Mouse (Mus musculus) heart, embryonic 16.5 days (tissue): ENCODE measurements around the gene Chpf2. TPM values are rescaled to one million over a fixed set of nuclear protein-coding genes. Genes with fewer than 3 reads are reported as not detected.

Source experiments
- ATAC-seq: fragments of 200-750 bp; cut with Nextera tagmentation; replicated peaks from 2 replicates; pipeline ENCODE4 v1.8.0; 2017; ENCODE audit warnings: moderate number of reproducible peaks; ENCODE audit not compliant: insufficient read depth, low FRiP score; ENCODE audit errors: extremely low read depth
- H3K27ac ChIP-seq: fragments of 300-500 bp; sonication (generic); 2 replicates; pipeline ENCODE4 v1.5.1; 2014; ENCODE audit warnings: mild to moderate bottlenecking, low read length, control low read depth, moderate library complexity
- H3K27me3 ChIP-seq: fragments of 300-500 bp; sonication (generic); 2 replicates; pipeline ENCODE4 v1.6.1; 2014; ENCODE audit warnings: low read length, mixed read lengths; ENCODE audit not compliant: control insufficient read depth, insufficient read depth
- H3K36me3 ChIP-seq: fragments of 300-500 bp; sonication (generic); 2 replicates; pipeline ENCODE4 v1.6.1; 2014; ENCODE audit not compliant: control insufficient read depth, insufficient read depth
- H3K4me1 ChIP-seq: fragments of 300-500 bp; sonication (generic); 2 replicates; pipeline ENCODE4 v1.6.1; 2014; ENCODE audit warnings: low read length, mixed read lengths; ENCODE audit not compliant: control insufficient read depth, insufficient read depth
- H3K4me2 ChIP-seq: fragments of 300-500 bp; sonication (generic); 2 replicates; pipeline ENCODE4 v1.6.1; 2014; ENCODE audit warnings: low read depth, mild to moderate bottlenecking, control low read depth, low read length
- H3K4me3 ChIP-seq: fragments of 300-500 bp; sonication (generic); 2 replicates; pipeline ENCODE4 v1.5.1; 2014; ENCODE audit warnings: mild to moderate bottlenecking, control low read depth, low read length
- H3K9ac ChIP-seq: fragments of 300-500 bp; sonication (generic); 2 replicates; pipeline ENCODE4 v1.6.1; 2014; ENCODE audit warnings: low read length, control low read depth
- H3K9me3 ChIP-seq: fragments of 300-500 bp; sonication (generic); replicated peaks from 2 replicates; pipeline ENCODE4 v1.6.1; 2016; ENCODE audit warnings: low read length; ENCODE audit not compliant: control insufficient read depth
- WGBS: fragments of 180-500 bp; shearing (Covaris S2); extraction: QIAGEN DNeasy Blood & Tissue Kit; methylation state at CpG from one replicate; pipeline ENCODE4 v1.1.7; 2014; 5-methylcytosine and 5-hydroxymethylcytosine counted together
- polyA plus RNA-seq: library from polyadenylated mRNA; unstranded; fragments of >200 nt; fragmentation: Nextera tagmentation; extraction: Ambion mirVana; gene quantifications from 2 replicates; pipeline ENCODE4 v1.2.1, GENCODE M21; 2015

Chpf2 gene
- polyA plus RNA-seq, 1 experiment from 2014 or later: 14.8 TPM

- peaks cover 48% of the 10 kb centered on the region for H3K36me3 ChIP-seq
- H3K4me3 ChIP-seq: no peak overlapping the region
- H3K9me3 ChIP-seq: no peaks in the 10 kb centered on the region
- 92% methylated on average over 5 of the region's 5 CpGs for WGBS
- H3K4me1 ChIP-seq: peaks cover 33% of the 10 kb centered on the region
- H3K4me2 ChIP-seq: no peak overlapping the region
- no peak overlapping the region for H3K9ac ChIP-seq
- no peak for ATAC-seq
- H3K27me3 ChIP-seq: 0 out of 2 replicates have a peak, but pooled peaks cover 2% of the 10 kb centered on the region
- no peak overlapping the region for H3K27ac ChIP-seq
These were observed 8.7 kb downstream of the Chpf2 start for GRCm38 (mm10) chr5:24595261-24595660.

- WGBS: 82% methylated on average over 14 of the region's 14 CpGs
- peaks cover 38% of the 10 kb centered on the region for H3K4me1 ChIP-seq
- H3K27ac ChIP-seq: no peak overlapping the region
- no peak overlapping the region for H3K4me3 ChIP-seq
- no peak overlapping the region for H3K4me2 ChIP-seq
- no peak for ATAC-seq
- peaks cover 44% of the 10 kb centered on the region for H3K36me3 ChIP-seq
- H3K9ac ChIP-seq: no peak overlapping the region
- 0 out of 2 replicates have a peak, but pooled peaks cover 2% of the 10 kb centered on the region for H3K27me3 ChIP-seq
- no peaks in the 10 kb centered on the region for H3K9me3 ChIP-seq
These were observed 9.3 kb downstream of the Chpf2 start for GRCm38 (mm10) chr5:24595786-24596380.

GRCm38 (mm10) chr5:24596519-24597171 is 10.1 kb downstream of the Chpf2 start:
- Histone ChIP-seq H3K9ac (no peak overlapping the region), H3K27me3 (0 out of 2 replicates have a peak, but pooled peaks cover 2% of the 10 kb centered on the region), H3K4me3 (no peak overlapping the region), H3K9me3 (no peaks in the 10 kb centered on the region), H3K4me1 (peaks cover 34% of the 10 kb centered on the region), H3K27ac (no peak overlapping the region), H3K4me2 (no peak overlapping the region), H3K36me3 (peaks cover 39% of the 10 kb centered on the region)
- 53% methylated on average over 11 of the region's 11 CpGs for WGBS
- ATAC-seq: no peak

- no peaks in the 10 kb centered on the region for H3K9me3 ChIP-seq
- H3K4me1 ChIP-seq: peaks cover 33% of the 10 kb centered on the region
- no peak overlapping the region for H3K27ac ChIP-seq
- H3K27me3 ChIP-seq: 0 out of 2 replicates have a peak, but pooled peaks cover 2% of the 10 kb centered on the region
- ATAC-seq: no peak
- H3K4me3 ChIP-seq: no peak overlapping the region
- WGBS: 83% methylated on average over 2 of the region's 2 CpGs
- H3K36me3 ChIP-seq: peaks cover 35% of the 10 kb centered on the region
- no peak overlapping the region for H3K4me2 ChIP-seq
- no peak overlapping the region for H3K9ac ChIP-seq
These were observed 10.7 kb downstream of the Chpf2 start for GRCm38 (mm10) chr5:24597221-24597728.

GRCm38 (mm10) chr5:24597901-24598569 is 11.5 kb downstream of the Chpf2 start:
- Histone ChIP-seq H3K4me1 (peaks cover 33% of the 10 kb centered on the region), H3K9me3 (no peaks in the 10 kb centered on the region), H3K4me3 (peak overlapping the region; percentile 59), H3K27ac (peak overlapping the region; percentile 27; the same call in 1 of the 2 replicates), H3K4me2 (peak overlapping the region; percentile 93), H3K36me3 (peaks cover 29% of the 10 kb centered on the region), H3K9ac (peak overlapping the region; percentile 80), H3K27me3 (0 out of 2 replicates have a peak, but pooled peaks cover 2% of the 10 kb centered on the region)
- WGBS: 30% methylated on average over 15 of the region's 15 CpGs
- no peak for ATAC-seq

GRCm38 (mm10) chr5:24598570-24599006 is 12.0 kb downstream of the Chpf2 start:
- peak overlapping the region; percentile 59 for H3K4me3 ChIP-seq
- peak overlapping the region; percentile 93 for H3K4me2 ChIP-seq
- H3K27me3 ChIP-seq: 0 out of 2 replicates have a peak, but pooled peaks cover 2% of the 10 kb centered on the region
- ATAC-seq: no peak
- H3K36me3 ChIP-seq: peaks cover 24% of the 10 kb centered on the region
- WGBS: 0% methylated on average over 41 of the region's 41 CpGs
- no peaks in the 10 kb centered on the region for H3K9me3 ChIP-seq
- H3K9ac ChIP-seq: peak overlapping the region; percentile 80
- peak overlapping the region; percentile 27; the same call in 1 of the 2 replicates for H3K27ac ChIP-seq
- peaks cover 38% of the 10 kb centered on the region for H3K4me1 ChIP-seq

GRCm38 (mm10) chr5:24599137-24599536 is 12.6 kb downstream of the Chpf2 start:
- Histone ChIP-seq H3K9me3 (no peaks in the 10 kb centered on the region), H3K36me3 (peaks cover 18% of the 10 kb centered on the region), H3K9ac (peak overlapping the region; percentile 80), H3K4me2 (peak overlapping the region; percentile 93), H3K4me3 (peak overlapping the region; percentile 59), H3K4me1 (peaks cover 44% of the 10 kb centered on the region), H3K27ac (no peak overlapping the region), H3K27me3 (0 out of 2 replicates have a peak, but pooled peaks cover 2% of the 10 kb centered on the region)
- 15% methylated on average over 8 of the region's 8 CpGs for WGBS
- ATAC-seq: no peak

- WGBS: 40% methylated on average over 2 of the region's 2 CpGs
- peak overlapping the region; percentile 91 for H3K9ac ChIP-seq
- no peak for ATAC-seq
- H3K36me3 ChIP-seq: peaks cover 7% of the 10 kb centered on the region; the same call in 1 of the 2 replicates
- H3K9me3 ChIP-seq: no peaks in the 10 kb centered on the region
- H3K4me3 ChIP-seq: peak overlapping the region; percentile 79
- H3K4me2 ChIP-seq: peak overlapping the region; percentile 64
- H3K4me1 ChIP-seq: peaks cover 46% of the 10 kb centered on the region
- H3K27ac ChIP-seq: peak overlapping the region; percentile 99
- H3K27me3 ChIP-seq: 0 out of 2 replicates have a peak, but pooled peaks cover 2% of the 10 kb centered on the region
These were observed 13.7 kb downstream of the Chpf2 start for GRCm38 (mm10) chr5:24600236-24600635.
